Mouse (Mus musculus) MEL (cell line): Measurements from ENCODE around the gene Poldip3.

Source experiments
- MEF2A ChIP-seq: IDR thresholded peaks from 2 replicates; pipeline ENCODE4 v1.6.1; 2014; ENCODE audit warnings: low read depth, mild to moderate bottlenecking, inconsistent platforms, low read length, improper control_type of control experiment; ENCODE audit not compliant: poor library complexity, insufficient replicate concordance, severe bottlenecking; ENCODE audit errors: extremely low read depth
- POLR2AphosphoS2 ChIP-seq: IDR thresholded peaks from 2 replicates; pipeline ENCODE4 v1.6.1; 2011; ENCODE audit warnings: low read length, improper control_type of control experiment
- TAL1 ChIP-seq: IDR thresholded peaks from 2 replicates; pipeline ENCODE4 v1.6.1; 2012; ENCODE audit warnings: mild to moderate bottlenecking, inconsistent platforms, low read length, moderate library complexity, mixed read lengths

- TF ChIP-seq MEF2A (no peak), POLR2AphosphoS2 (no peak), TAL1 (no peak)
Observed at GRCm38 (mm10) chr15:83160561-83160960, 11.4 kb upstream of the Poldip3 start.
